Mouse (Mus musculus) midbrain, embryonic 12.5 days (tissue): ENCODE measurements around the gene Sec61a2. TPM values are rescaled to one million over a fixed set of nuclear protein-coding genes. Genes with fewer than 3 reads are reported as not detected.

ENCODE experiments used
- ATAC-seq: fragments of 200-750 bp; cut with Nextera tagmentation; 2 replicates; pipeline ENCODE4 v1.8.0; 2017; ENCODE audit warnings: low read depth, moderate TSS enrichment, moderate library complexity; ENCODE audit not compliant: low FRiP score
- H3K27ac ChIP-seq: fragments of 300-500 bp; sonication (generic); replicated peaks from 2 replicates; pipeline ENCODE4 v1.5.1; 2016; ENCODE audit warnings: mild to moderate bottlenecking
- H3K27me3 ChIP-seq: fragments of 300-500 bp; sonication (generic); 2 replicates; pipeline ENCODE4 v1.6.1; 2016; ENCODE audit warnings: mild to moderate bottlenecking
- H3K36me3 ChIP-seq: fragments of 300-500 bp; sonication (generic); 2 replicates; pipeline ENCODE4 v1.6.1; 2016
- H3K4me1 ChIP-seq: fragments of 300-500 bp; sonication (generic); 2 replicates; pipeline ENCODE4 v1.6.1; 2016
- H3K4me2 ChIP-seq: fragments of 300-500 bp; sonication (generic); replicated peaks from 2 replicates; pipeline ENCODE4 v1.6.1; 2016; ENCODE audit warnings: mild to moderate bottlenecking, moderate library complexity
- H3K4me3 ChIP-seq: fragments of 300-500 bp; sonication (generic); 2 replicates; pipeline ENCODE4 v1.5.1; 2016; ENCODE audit warnings: mild to moderate bottlenecking
- H3K9ac ChIP-seq: fragments of 300-500 bp; sonication (generic); replicated peaks from 2 replicates; pipeline ENCODE4 v1.6.1; 2016; ENCODE audit warnings: mild to moderate bottlenecking, moderate library complexity
- H3K9me3 ChIP-seq: fragments of 300-500 bp; sonication (generic); 2 replicates; pipeline ENCODE4 v1.6.1; 2016; ENCODE audit warnings: mild to moderate bottlenecking
- WGBS: fragments of 180-500 bp; shearing (Covaris S2); methylation state at CpG from one replicate; pipeline ENCODE4 v1.1.7; 2016; 5-methylcytosine and 5-hydroxymethylcytosine counted together
- polyA plus RNA-seq: library from polyadenylated mRNA; unstranded; fragments of >200 nt; fragmentation: Nextera tagmentation; extraction: Ambion mirVana; gene quantifications from 2 replicates; pipeline ENCODE4 v1.2.1, GENCODE M21; 2016

Gene Sec61a2
- polyA plus RNA-seq, 1 experiment from 2014 or later: 87.5 TPM

- WGBS: 86% methylated on average over 18 of the region's 18 CpGs
- Histone ChIP-seq H3K27ac (no peak overlapping the region), H3K36me3 (peaks cover 14% of the 10 kb centered on the region), H3K4me2 (no peak overlapping the region), H3K27me3 (no peaks in the 10 kb centered on the region), H3K9me3 (no peaks in the 10 kb centered on the region), H3K9ac (no peak overlapping the region), H3K4me3 (no peak overlapping the region), H3K4me1 (no peaks in the 10 kb centered on the region)
- no peak for ATAC-seq
These were observed 35.2 kb upstream of the Sec61a2 start for GRCm38 (mm10) chr2:5930291-5931054.

GRCm38 (mm10) chr2:5929793-5930192 is 34.6 kb upstream of the Sec61a2 start:
- Histone ChIP-seq H3K36me3 (peaks cover 14% of the 10 kb centered on the region), H3K4me1 (no peaks in the 10 kb centered on the region), H3K9me3 (no peaks in the 10 kb centered on the region), H3K4me3 (no peak overlapping the region), H3K9ac (no peak overlapping the region), H3K4me2 (no peak overlapping the region), H3K27ac (no peak overlapping the region), H3K27me3 (no peaks in the 10 kb centered on the region)
- ATAC-seq: no peak
- WGBS: 90% methylated on average over 5 of the region's 5 CpGs

- ATAC-seq: no peak
- Histone ChIP-seq H3K9me3 (no peaks in the 10 kb centered on the region), H3K4me3 (no peak overlapping the region), H3K27ac (no peak overlapping the region), H3K36me3 (peaks cover 14% of the 10 kb centered on the region), H3K9ac (no peak overlapping the region), H3K4me2 (no peak overlapping the region), H3K4me1 (no peaks in the 10 kb centered on the region), H3K27me3 (no peaks in the 10 kb centered on the region)
- 96% methylated on average over 5 of the region's 5 CpGs for WGBS
These were observed 32.2 kb upstream of the Sec61a2 start for GRCm38 (mm10) chr2:5927481-5927880.

- H3K27ac ChIP-seq: no peak overlapping the region
- ATAC-seq: no peak
These were observed 28.6 kb upstream of the Sec61a2 start for GRCm38 (mm10) chr2:5923786-5924185.

GRCm38 (mm10) chr2:5922823-5923222 is 27.6 kb upstream of the Sec61a2 start:
- no peak overlapping the region for H3K9ac ChIP-seq
- no peak for ATAC-seq
- no peaks in the 10 kb centered on the region for H3K4me1 ChIP-seq
- no peaks in the 10 kb centered on the region for H3K27me3 ChIP-seq
- no peak overlapping the region for H3K4me3 ChIP-seq
- H3K36me3 ChIP-seq: peaks cover 7% of the 10 kb centered on the region; the same call in 1 of the 2 replicates
- H3K27ac ChIP-seq: no peak overlapping the region
- H3K9me3 ChIP-seq: no peaks in the 10 kb centered on the region
- H3K4me2 ChIP-seq: no peak overlapping the region
- 98% methylated on average over 6 of the region's 6 CpGs for WGBS

More at GRCm38 (mm10) chr2:5923786-5924185, 28.6 kb upstream of the Sec61a2 start:
- no peak overlapping the region for H3K4me3 ChIP-seq
- no peaks in the 10 kb centered on the region for H3K9me3 ChIP-seq
- WGBS: 86% methylated on average over 9 of the region's 9 CpGs
- H3K27me3 ChIP-seq: no peaks in the 10 kb centered on the region
- H3K4me1 ChIP-seq: no peaks in the 10 kb centered on the region
- H3K9ac ChIP-seq: no peak overlapping the region
- no peak overlapping the region for H3K4me2 ChIP-seq
- peaks cover 14% of the 10 kb centered on the region; the same call in 1 of the 2 replicates for H3K36me3 ChIP-seq

- no peak overlapping the region for H3K4me2 ChIP-seq
- peaks cover 7% of the 10 kb centered on the region; the same call in 1 of the 2 replicates for H3K36me3 ChIP-seq
- H3K27ac ChIP-seq: no peak overlapping the region
- no peak for ATAC-seq
- no peaks in the 10 kb centered on the region for H3K9me3 ChIP-seq
- WGBS: 61% methylated on average over 16 of the region's 16 CpGs
- no peaks in the 10 kb centered on the region for H3K27me3 ChIP-seq
- no peak overlapping the region for H3K4me3 ChIP-seq
- H3K4me1 ChIP-seq: no peaks in the 10 kb centered on the region
- H3K9ac ChIP-seq: no peak overlapping the region
These were observed 16.2 kb upstream of the Sec61a2 start for GRCm38 (mm10) chr2:5911282-5911965.

GRCm38 (mm10) chr2:5906625-5907024 is 11.4 kb upstream of the Sec61a2 start:
- no peak overlapping the region for H3K4me2 ChIP-seq
- ATAC-seq: no peak
- H3K27ac ChIP-seq: no peak overlapping the region
- no peak overlapping the region for H3K9ac ChIP-seq
- H3K4me1 ChIP-seq: no peaks in the 10 kb centered on the region
- 45% methylated on average over 3 of the region's 3 CpGs for WGBS
- no peaks in the 10 kb centered on the region for H3K27me3 ChIP-seq
- no peak overlapping the region for H3K4me3 ChIP-seq
- H3K9me3 ChIP-seq: no peaks in the 10 kb centered on the region
- peaks cover 11% of the 10 kb centered on the region; the same call in 1 of the 2 replicates for H3K36me3 ChIP-seq

- ATAC-seq: no peak
- H3K9me3 ChIP-seq: no peaks in the 10 kb centered on the region
- H3K36me3 ChIP-seq: peaks cover 11% of the 10 kb centered on the region; the same call in 1 of the 2 replicates
- no peaks in the 10 kb centered on the region for H3K27me3 ChIP-seq
- H3K9ac ChIP-seq: no peak overlapping the region
- H3K4me2 ChIP-seq: no peak overlapping the region
- no peaks in the 10 kb centered on the region for H3K4me1 ChIP-seq
- WGBS: 62% methylated on average over 5 of the region's 5 CpGs
- no peak overlapping the region for H3K27ac ChIP-seq
- no peak overlapping the region for H3K4me3 ChIP-seq
These were observed 10.9 kb upstream of the Sec61a2 start for GRCm38 (mm10) chr2:5906092-5906491.

- no peak overlapping the region for H3K9ac ChIP-seq
- no peaks in the 10 kb centered on the region for H3K9me3 ChIP-seq
- WGBS: 52% methylated on average over 5 of the region's 5 CpGs
- no peak overlapping the region for H3K4me2 ChIP-seq
- no peak overlapping the region for H3K4me3 ChIP-seq
- no peak overlapping the region for H3K27ac ChIP-seq
- peaks cover 4% of the 10 kb centered on the region; the same call in 1 of the 2 replicates for H3K36me3 ChIP-seq
- H3K4me1 ChIP-seq: no peaks in the 10 kb centered on the region
- no peak for ATAC-seq
- H3K27me3 ChIP-seq: no peaks in the 10 kb centered on the region
These were observed 4.9 kb upstream of the Sec61a2 start for GRCm38 (mm10) chr2:5900145-5900544.

GRCm38 (mm10) chr2:5894296-5894695 is 936 bp downstream of the Sec61a2 start:
- peaks cover 5% of the 10 kb centered on the region; the same call in 1 of the 2 replicates for H3K4me1 ChIP-seq
- ATAC-seq: no peak

GRCm38 (mm10) chr2:5889412-5889811 is 5.8 kb downstream of the Sec61a2 start:
- no peak for ATAC-seq
- Histone ChIP-seq H3K27me3 (no peaks in the 10 kb centered on the region), H3K4me2 (no peak overlapping the region), H3K9me3 (no peaks in the 10 kb centered on the region), H3K4me1 (peaks cover 4% of the 10 kb centered on the region; the same call in 1 of the 2 replicates), H3K9ac (no peak overlapping the region), H3K4me3 (no peak overlapping the region), H3K27ac (no peak overlapping the region), H3K36me3 (peaks cover 37% of the 10 kb centered on the region)
- 67% methylated on average over 2 of the region's 2 CpGs for WGBS

More at GRCm38 (mm10) chr2:5894296-5894695, 936 bp downstream of the Sec61a2 start:
- Histone ChIP-seq H3K27ac (no peak overlapping the region), H3K4me3 (peak overlapping the region; percentile 77), H3K27me3 (no peaks in the 10 kb centered on the region), H3K4me2 (peak overlapping the region; percentile 57), H3K9me3 (no peaks in the 10 kb centered on the region), H3K9ac (peak overlapping the region; percentile 91), H3K36me3 (peaks cover 12% of the 10 kb centered on the region; the same call in 1 of the 2 replicates)
- WGBS: 49% methylated on average over 11 of the region's 11 CpGs

- H3K9ac ChIP-seq: no peak overlapping the region
- 89% methylated on average over 5 of the region's 5 CpGs for WGBS
- no peaks in the 10 kb centered on the region for H3K4me1 ChIP-seq
- H3K9me3 ChIP-seq: no peaks in the 10 kb centered on the region
- no peak overlapping the region for H3K4me2 ChIP-seq
- H3K27ac ChIP-seq: no peak overlapping the region
- no peak overlapping the region for H3K4me3 ChIP-seq
- ATAC-seq: no peak
- H3K27me3 ChIP-seq: no peaks in the 10 kb centered on the region
- H3K36me3 ChIP-seq: peaks cover 40% of the 10 kb centered on the region
These were observed 6.4 kb downstream of the Sec61a2 start for GRCm38 (mm10) chr2:5888865-5889264.
